Mouse (Mus musculus) MEL (cell line): ENCODE results near the gene Stk35. TPM values are rescaled to one million over a fixed set of nuclear protein-coding genes. Genes with fewer than 3 reads are reported as not detected.

ENCODE experiments used
- DNase-seq: peaks from one replicate; pipeline ENCODE4 v3.0.0; 2011; ENCODE audit warnings: low read depth, low spot score
- H3K27ac ChIP-seq: 2 replicates; pipeline ENCODE4 v1.5.1; 2012; ENCODE audit warnings: low read depth, mild to moderate bottlenecking, control low read depth, low read length, moderate library complexity; ENCODE audit not compliant: control insufficient read depth
- H3K27me3 ChIP-seq, 2 experiments: fragments of 150-350 bp in 1 of 2; sonication (generic) in 1 of 2; 2 replicates each; pipeline ENCODE4 v1.6.1; 2012; ENCODE audit warnings: low read length in 2 of 2, mild to moderate bottlenecking in 2 of 2, improper control_type of control experiment in 1 of 2, moderate library complexity in 1 of 2; ENCODE audit not compliant: insufficient read depth in 2 of 2, control insufficient read depth in 1 of 2
- H3K36me3 ChIP-seq, 2 experiments: 2 replicates each; pipeline ENCODE4 v1.6.1; 2012 to 2014; ENCODE audit warnings: low read length in 2 of 2, improper control_type of control experiment in 1 of 2, inconsistent platforms in 1 of 2, mild to moderate bottlenecking in 1 of 2; ENCODE audit not compliant: insufficient read depth in 2 of 2, control insufficient read depth in 1 of 2
- H3K4me1 ChIP-seq, 2 experiments: fragments of 150-350 bp in 1 of 2; sonication (generic) in 1 of 2; 2 replicates each; pipeline ENCODE4 v1.6.1; 2012; ENCODE audit warnings: low read length in 2 of 2, improper control_type of control experiment in 1 of 2, mild to moderate bottlenecking in 1 of 2; ENCODE audit not compliant: insufficient read depth in 2 of 2, control insufficient read depth in 1 of 2
- H3K4me3 ChIP-seq, 2 experiments: fragments of 150-350 bp in 1 of 2; sonication (generic) in 1 of 2; 2 replicates each; pipeline ENCODE4 v1.5.1; 2012; ENCODE audit warnings: low read depth in 2 of 2, low read length in 2 of 2, mild to moderate bottlenecking in 2 of 2, moderate library complexity in 2 of 2, control low read depth in 1 of 2, improper control_type of control experiment in 1 of 2; ENCODE audit not compliant: control insufficient read depth in 1 of 2, insufficient read depth in 1 of 2
- H3K79me2 ChIP-seq: 2 replicates; pipeline ENCODE4 v1.6.1; 2012; ENCODE audit warnings: mild to moderate bottlenecking, low read length, moderate library complexity; ENCODE audit not compliant: control insufficient read depth, poor library complexity, insufficient read depth
- H3K9ac ChIP-seq: 2 replicates; pipeline ENCODE4 v1.6.1; 2012; ENCODE audit warnings: low read depth, mild to moderate bottlenecking, control low read depth, low read length, moderate library complexity; ENCODE audit not compliant: control insufficient read depth, poor library complexity, severe bottlenecking
- H3K9me3 ChIP-seq: fragments of 150-350 bp; sonication (generic); replicated peaks from 2 replicates; pipeline ENCODE4 v1.6.1; 2012; ENCODE audit warnings: mild to moderate bottlenecking, low read length, improper control_type of control experiment, moderate library complexity; ENCODE audit not compliant: insufficient read depth
- BHLHE40 ChIP-seq: IDR thresholded peaks from 2 replicates; pipeline ENCODE4 v1.6.1; 2012; ENCODE audit warnings: low read depth, mild to moderate bottlenecking, inconsistent platforms, low read length, improper control_type of control experiment, borderline replicate concordance
- CHD1 ChIP-seq: IDR thresholded peaks from 2 replicates; pipeline ENCODE4 v1.6.1; 2012; ENCODE audit warnings: low read depth, mild to moderate bottlenecking, inconsistent platforms, low read length, improper control_type of control experiment
- CTCF ChIP-seq, 3 experiments: IDR thresholded peaks in 2 of 3; conservative IDR thresholded peaks in 1 of 3; 2 replicates each; pipeline ENCODE4 v1.5.1; 2011 to 2012; ENCODE audit warnings: low read length in 3 of 3, low read depth in 2 of 3, mild to moderate bottlenecking in 2 of 3, improper control_type of control experiment in 1 of 3, inconsistent platforms in 1 of 3, mixed read lengths in 1 of 3, moderate library complexity in 1 of 3; ENCODE audit not compliant: control insufficient read depth in 1 of 3, insufficient read depth in 1 of 3, poor library complexity in 1 of 3, severe bottlenecking in 1 of 3
- GATA1 ChIP-seq: IDR thresholded peaks from 2 replicates; pipeline ENCODE4 v1.6.1; 2011; ENCODE audit warnings: low read depth, low read length, improper control_type of control experiment
- JUND ChIP-seq: IDR thresholded peaks from 2 replicates; pipeline ENCODE4 v1.6.1; 2011; ENCODE audit warnings: low read depth, mild to moderate bottlenecking, improper control_type of control experiment, low read length
- MAFK ChIP-seq: IDR thresholded peaks from 2 replicates; pipeline ENCODE4 v1.6.1; 2011; ENCODE audit warnings: low read depth, mild to moderate bottlenecking, low read length, improper control_type of control experiment, borderline replicate concordance
- MAX ChIP-seq: IDR thresholded peaks from 2 replicates; pipeline ENCODE4 v1.6.1; 2011; ENCODE audit warnings: low read length, improper control_type of control experiment
- MAZ ChIP-seq: IDR thresholded peaks from 2 replicates; pipeline ENCODE4 v1.6.1; 2012; ENCODE audit warnings: low read depth, mild to moderate bottlenecking, inconsistent platforms, low read length, improper control_type of control experiment
- MXI1 ChIP-seq: IDR thresholded peaks from 2 replicates; pipeline ENCODE4 v1.6.1; 2011; ENCODE audit warnings: mild to moderate bottlenecking, low read depth, low read length, improper control_type of control experiment
- MYB ChIP-seq: IDR thresholded peaks from 2 replicates; pipeline ENCODE4 v1.6.1; 2011; ENCODE audit warnings: mild to moderate bottlenecking, low read depth, low read length, improper control_type of control experiment
- MYC ChIP-seq: IDR thresholded peaks from 2 replicates; pipeline ENCODE4 v1.6.1; 2011; ENCODE audit warnings: low read depth, mild to moderate bottlenecking, low read length, improper control_type of control experiment, moderate library complexity
- POLR2AphosphoS2 ChIP-seq: IDR thresholded peaks from 2 replicates; pipeline ENCODE4 v1.6.1; 2011; ENCODE audit warnings: low read length, improper control_type of control experiment
- RAD21 ChIP-seq: IDR thresholded peaks from 2 replicates; pipeline ENCODE4 v1.6.1; 2011; ENCODE audit warnings: mild to moderate bottlenecking, low read depth, low read length, improper control_type of control experiment
- SMC3 ChIP-seq: IDR thresholded peaks from 2 replicates; pipeline ENCODE4 v1.6.1; 2011; ENCODE audit warnings: low read depth, low read length, improper control_type of control experiment
- TAL1 ChIP-seq: IDR thresholded peaks from 2 replicates; pipeline ENCODE4 v1.6.1; 2012; ENCODE audit warnings: mild to moderate bottlenecking, inconsistent platforms, low read length, moderate library complexity, mixed read lengths
- ZC3H11A ChIP-seq: IDR thresholded peaks from 2 replicates; pipeline ENCODE4 v1.6.1; 2012; ENCODE audit warnings: low read depth, mild to moderate bottlenecking, inconsistent platforms, low read length, improper control_type of control experiment
- ZKSCAN1 ChIP-seq: IDR thresholded peaks from 2 replicates; pipeline ENCODE4 v1.6.1; 2012; ENCODE audit warnings: low read depth, mild to moderate bottlenecking, inconsistent platforms, low read length, improper control_type of control experiment, moderate library complexity
- ZMIZ1 ChIP-seq: IDR thresholded peaks from 2 replicates; pipeline ENCODE4 v1.6.1; 2012; ENCODE audit warnings: low read depth, mild to moderate bottlenecking, inconsistent platforms, low read length, improper control_type of control experiment, moderate library complexity
- polyA plus RNA-seq, 2 experiments: library from polyadenylated mRNA; stranded (reverse) in 1 of 2; unstranded in 1 of 2; fragments of >175 nt in 1 of 2; fragments of >200 nt in 1 of 2; gene quantifications; 2 replicates each; pipeline versions ENCODE4 v1.2.1 to v1.2.4; 2012; ENCODE audit warnings: low replicate concordance in 2 of 2, low read depth in 1 of 2; ENCODE audit not compliant: insufficient read length in 2 of 2, insufficient read depth in 1 of 2, missing spikeins in 1 of 2
- total RNA-seq: library from RNA; depleted of rRNA; stranded (reverse); fragments of 300-350 nt; gene quantifications from 2 replicates; pipeline ENCODE4 v1.2.3, GENCODE M21; 2012

Stk35 gene
- total and polyA plus RNA-seq, 3 experiments = 7.6 to 28.6 (median 26.6) TPM

- no peak overlapping the region for H3K9ac ChIP-seq
- H3K4me3 ChIP-seq = no peak overlapping the region
- TF ChIP-seq MYB (no peak), BHLHE40 (no peak), TAL1 (no peak)
- H3K79me2 ChIP-seq = no peaks in the 10 kb centered on the region
- peaks cover 0 to 5% of the 10 kb centered on the region in 2 experiments; a peak in 2 of 4 replicates for H3K27me3 ChIP-seq
- H3K9me3 ChIP-seq = no peaks in the 10 kb centered on the region
- DNase-seq = no peak
- H3K36me3 ChIP-seq = no peaks in the 10 kb centered on the region
- no peaks in the 10 kb centered on the region for H3K4me1 ChIP-seq
- no peak overlapping the region for H3K27ac ChIP-seq
Measured at GRCm38 (mm10) chr2:129869151-129869550, 68.8 kb downstream of the Stk35 start.

GRCm38 (mm10) chr2:129871246-129871645, 70.9 kb downstream of the Stk35 start:
- Histone ChIP-seq H3K27ac (no peak overlapping the region), H3K27me3 (peaks cover 0 to 7% of the 10 kb centered on the region in 2 experiments; a peak in 2 of 4 replicates), H3K9ac (no peak overlapping the region), H3K9me3 (no peaks in the 10 kb centered on the region), H3K4me3 (no peak overlapping the region), H3K4me1 (no peaks in the 10 kb centered on the region), H3K36me3 (no peaks in the 10 kb centered on the region)
- DNase-seq = no peak
- no peak for TF ChIP-seq ZMIZ1
- TF ChIP-seq BHLHE40 = no peak
- TF ChIP-seq GATA1 = no peak
- TF ChIP-seq CHD1 = no peak
- TF ChIP-seq, all 39 proteins: peak for 0
- H3K79me2 ChIP-seq = no peaks in the 10 kb centered on the region

- H3K9ac ChIP-seq = no peak overlapping the region
- no peaks in the 10 kb centered on the region for H3K36me3 ChIP-seq
- TF ChIP-seq TAL1 = no peak
- TF ChIP-seq GATA1 = no peak
- TF ChIP-seq ZKSCAN1 = no peak
- no peak for TF ChIP-seq MAX
- no peak for TF ChIP-seq MAZ
- TF ChIP-seq, all 39 proteins: peak for 0
- Histone ChIP-seq H3K27me3 (peaks cover 0 to 6% of the 10 kb centered on the region in 2 experiments; a peak in 2 of 4 replicates), H3K27ac (no peak overlapping the region), H3K4me1 (no peaks in the 10 kb centered on the region), H3K4me3 (no peak overlapping the region), H3K9me3 (no peaks in the 10 kb centered on the region), H3K79me2 (no peaks in the 10 kb centered on the region)
- DNase-seq = no peak
Measured at GRCm38 (mm10) chr2:129872071-129872470, 71.8 kb downstream of the Stk35 start.

GRCm38 (mm10) chr2:129873489-129873888, 73.2 kb downstream of the Stk35 start:
- Histone ChIP-seq H3K9me3 (no peaks in the 10 kb centered on the region), H3K27ac (no peak overlapping the region), H3K36me3 (no peaks in the 10 kb centered on the region), H3K4me3 (no peak overlapping the region), H3K27me3 (peaks cover 0 to 6% of the 10 kb centered on the region in 2 experiments; a peak in 2 of 4 replicates), H3K9ac (no peak overlapping the region), H3K4me1 (no peaks in the 10 kb centered on the region), H3K79me2 (no peaks in the 10 kb centered on the region)
- peak; percentile 87 for TF ChIP-seq RAD21
- peak; percentile 92 for TF ChIP-seq SMC3
- TF ChIP-seq MXI1 = no peak
- peak; percentile 70 for TF ChIP-seq ZC3H11A
- no peak for TF ChIP-seq MAFK
- no peak for TF ChIP-seq MYB
- TF ChIP-seq POLR2AphosphoS2 = no peak
- no peak for TF ChIP-seq JUND
- peak; percentile 87 to 92 (median 89) for TF ChIP-seq CTCF (IDR thresholded peaks at IDR 0.05 in 2 of 3, conservative IDR thresholded peaks at IDR 0.05 in 1 of 3; ENCODE audit: control insufficient read depth in 1 of 3, insufficient read depth in 1 of 3, low read depth in 2 of 3, low read length in 3 of 3, poor library complexity in 1 of 3, severe bottlenecking in 1 of 3)
- TF ChIP-seq MAX = no peak
- no peak for TF ChIP-seq MYC
- peak; percentile 70 for DNase-seq
